Mouse (Mus musculus) megakaryocyte, embryonic 14.5 days (primary cell): ENCODE measurements at regions not wholly inside any gene's neighbourhood (a gene's known extent, or its start where the extent isn't known, plus 50 kb on each side); places are given as distances from the start of the nearest gene placed in this dataset.

Experiments
- FLI1 ChIP-seq: IDR thresholded peaks from 2 replicates; pipeline ENCODE4 v1.6.1; 2012; ENCODE audit warnings: low read length, inconsistent platforms, mixed read lengths
- GATA1 ChIP-seq: IDR thresholded peaks from 3 replicates; pipeline ENCODE4 v1.6.1; 2012; ENCODE audit warnings: mixed read lengths, low read length, inconsistent platforms, borderline replicate concordance

GRCm38 (mm10) chr3:46174486-46174885, 273.5 kb downstream of the Pabpc4l start:
- no peak for TF ChIP-seq FLI1
- no peak for TF ChIP-seq GATA1
